In the genomic region with DNA sequence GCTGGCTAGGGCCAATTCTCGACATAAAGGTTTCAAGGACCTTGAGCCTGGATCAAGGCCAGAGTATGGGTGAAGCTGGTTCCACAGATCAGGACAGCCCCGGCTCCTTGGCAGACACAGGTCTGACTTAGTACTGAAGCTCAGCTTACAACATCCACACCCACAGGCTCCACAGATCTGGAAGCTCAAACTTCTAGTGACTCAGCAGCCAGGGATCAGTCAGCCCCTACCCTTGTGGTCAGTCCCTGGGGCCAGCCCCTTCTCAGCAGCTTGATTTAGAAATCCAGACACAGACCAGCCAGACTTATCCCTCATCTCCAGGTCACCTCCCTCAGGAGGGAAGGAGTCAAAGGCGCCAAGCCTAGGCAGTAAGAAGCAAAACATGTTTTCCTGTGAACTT, we compare ENCODE assay signal across 8 mouse cellular contexts. TPM values are rescaled to one million over a fixed set of nuclear protein-coding genes. Genes with fewer than 3 reads are reported as not detected.
DNase-seq lines count a peak whose midpoint lies in the region; ATAC-seq and TF ChIP-seq lines count a peak whose summit lies in the region.

No protein-coding gene starts in this region.

- H3K36me3 ChIP-seq in hindbrain, postnatal 0 days (ENCODE audit: insufficient read depth, low read length), result peaks cover 64% of the 10 kb centered on the region

- 54% methylated on average over 3 of the region's 3 CpGs for WGBS in hindbrain, postnatal 0 days

- H3K4me1 ChIP-seq in hindbrain, postnatal 0 days (ENCODE audit: insufficient read depth, low read length), result no peaks in the 10 kb centered on the region

- no peaks in the 10 kb centered on the region for H3K27me3 ChIP-seq in hindbrain, postnatal 0 days (ENCODE audit: insufficient read depth, low read length)

- no peak overlapping the region for H3K4me2 ChIP-seq in hindbrain, postnatal 0 days (ENCODE audit: low read depth, low read length)

- DNase-seq in ovary, adult 18-20 months (ENCODE audit: low spot score), result peak; percentile 84
- no peak for DNase-seq in ovary, postnatal 10 days (ENCODE audit: low spot score)
- DNase-seq in gastrocnemius, adult 18-20 months (ENCODE audit: low spot score), result peak; percentile 85
- peak; percentile 24 for DNase-seq in hindbrain, postnatal 0 days (ENCODE audit: low spot score)
- DNase-seq in testis, postnatal 14 days (ENCODE audit: low spot score), result peak; percentile 51
- DNase-seq in layer of hippocampus, adult 9-11 months, result no peak

- H3K4me3 ChIP-seq in hindbrain, postnatal 0 days (ENCODE audit: low read length), result no peak overlapping the region

- no peak for TF ChIP-seq CTCF in hindbrain, postnatal 0 days (IDR thresholded peaks at IDR 0.05; ENCODE audit: low read depth)

- no peaks in the 10 kb centered on the region for H3K9me3 ChIP-seq in hindbrain, postnatal 0 days (ENCODE audit: low read length)

- H3K27ac ChIP-seq in hindbrain, postnatal 0 days, result peak overlapping the region; percentile 43

- H3K9ac ChIP-seq in hindbrain, postnatal 0 days (replicated peaks; ENCODE audit: low read length), result no peak overlapping the region

- peak; percentile 44; the same call in 1 of the 2 replicates for ATAC-seq in hindbrain, postnatal 0 days
- no peak for ATAC-seq in megakaryocyte progenitor cell, adult 5-6 weeks (replicated peaks; ENCODE audit: poor library complexity)
- ATAC-seq in granulocyte monocyte progenitor cell, adult 5-6 weeks (replicated peaks; ENCODE audit: poor library complexity, severe bottlenecking), result no peak

RNA-seq across cellular contexts. Expression of gene Derl3, which starts 5.6 kb away (rescaled TPM):
- under 1 TPM in 1 of 2 experiments, not detected in 1; 0.38 TPM for total RNA-seq in gastrocnemius, adult 18-20 months (2021)
- 0.79 and 1.8 TPM in 2 replicates for total RNA-seq in hindbrain, postnatal 0 days (2014; rRNA removed)
- polyA plus RNA-seq in hindbrain, postnatal 0 days (2015; fragmentation: Nextera tagmentation; extraction: Ambion mirVana), result 0.63 and 0.74 TPM in 2 replicates
- 0.54 and 0.64 TPM in 2 replicates for total RNA-seq in megakaryocyte progenitor cell, adult 5-6 weeks (2015)
- 0.95 and 2.2 TPM in 2 replicates for total RNA-seq in megakaryocyte progenitor cell, adult 5-6 weeks (2017)
- 7.0 TPM in 1 of 2 replicates, not detected in the other for total RNA-seq in granulocyte monocyte progenitor cell, adult 5-6 weeks (2014; fragmentation: Nextera tagmentation)
- total RNA-seq in granulocyte monocyte progenitor cell, adult 5-6 weeks (2017), result 2.3 TPM in 1 of 2 replicates, not detected in the other

RNA-seq across cellular contexts. Expression of gene Smarcb1, which starts 22.6 kb away (rescaled TPM):
- 10 to 100 TPM; 14.2 to 16.6 TPM for total RNA-seq in gastrocnemius, adult 18-20 months (2021)
- 142 and 156 TPM in 2 replicates for total RNA-seq in hindbrain, postnatal 0 days (2014; rRNA removed)
- polyA plus RNA-seq in hindbrain, postnatal 0 days (2015; fragmentation: Nextera tagmentation; extraction: Ambion mirVana), result 197 and 199 TPM in 2 replicates
- 66.3 and 72.0 TPM in 2 replicates for total RNA-seq in megakaryocyte progenitor cell, adult 5-6 weeks (2015)
- total RNA-seq in megakaryocyte progenitor cell, adult 5-6 weeks (2017), result 77.3 and 86.5 TPM in 2 replicates
- total RNA-seq in granulocyte monocyte progenitor cell, adult 5-6 weeks (2014; fragmentation: Nextera tagmentation), result 80.0 and 102 TPM in 2 replicates
- 58.0 and 79.4 TPM in 2 replicates for total RNA-seq in granulocyte monocyte progenitor cell, adult 5-6 weeks (2017)

RNA-seq across cellular contexts. Expression of gene Chchd10, which starts 34.1 kb away (rescaled TPM):
- 1,000 to 10,000 TPM; 1,419 to 1,763 TPM for total RNA-seq in gastrocnemius, adult 18-20 months (2021)
- 327 and 332 TPM in 2 replicates for total RNA-seq in hindbrain, postnatal 0 days (2014; rRNA removed)
- polyA plus RNA-seq in hindbrain, postnatal 0 days (2015; fragmentation: Nextera tagmentation; extraction: Ambion mirVana), result 304 and 312 TPM in 2 replicates
- total RNA-seq in megakaryocyte progenitor cell, adult 5-6 weeks (2015), result 54.0 and 55.0 TPM in 2 replicates
- 33.1 and 34.4 TPM in 2 replicates for total RNA-seq in megakaryocyte progenitor cell, adult 5-6 weeks (2017)
- total RNA-seq in granulocyte monocyte progenitor cell, adult 5-6 weeks (2014; fragmentation: Nextera tagmentation), result 60.4 and 66.7 TPM in 2 replicates
- total RNA-seq in granulocyte monocyte progenitor cell, adult 5-6 weeks (2017), result 33.2 and 37.5 TPM in 2 replicates

RNA-seq across cellular contexts. Expression of gene Mmp11, which starts 37.5 kb away (rescaled TPM):
- 1 to 10 TPM; 1.8 to 2.6 TPM for total RNA-seq in gastrocnemius, adult 18-20 months (2021)
- 6.1 and 9.5 TPM in 2 replicates for total RNA-seq in hindbrain, postnatal 0 days (2014; rRNA removed)
- 7.8 and 8.3 TPM in 2 replicates for polyA plus RNA-seq in hindbrain, postnatal 0 days (2015; fragmentation: Nextera tagmentation; extraction: Ambion mirVana)
- 0.57 TPM in 1 of 2 replicates, not detected in the other for total RNA-seq in megakaryocyte progenitor cell, adult 5-6 weeks (2015)
- 10.1 TPM in 1 of 2 replicates, not detected in the other for total RNA-seq in megakaryocyte progenitor cell, adult 5-6 weeks (2017)
- 0.41 TPM in 1 of 2 replicates, not detected in the other for total RNA-seq in granulocyte monocyte progenitor cell, adult 5-6 weeks (2014; fragmentation: Nextera tagmentation)
- total RNA-seq in granulocyte monocyte progenitor cell, adult 5-6 weeks (2017), result not detected in 2 replicates

RNA-seq across cellular contexts. Expression of gene Mif, which starts 38.8 kb away (rescaled TPM):
- 100 to 1,000 TPM; 150 to 158 TPM for total RNA-seq in gastrocnemius, adult 18-20 months (2021)
- 1,072 and 1,222 TPM in 2 replicates for total RNA-seq in hindbrain, postnatal 0 days (2014; rRNA removed)
- 1,792 and 1,891 TPM in 2 replicates for polyA plus RNA-seq in hindbrain, postnatal 0 days (2015; fragmentation: Nextera tagmentation; extraction: Ambion mirVana)
- 477 and 576 TPM in 2 replicates for total RNA-seq in megakaryocyte progenitor cell, adult 5-6 weeks (2015)
- 746 and 790 TPM in 2 replicates for total RNA-seq in megakaryocyte progenitor cell, adult 5-6 weeks (2017)
- 657 and 889 TPM in 2 replicates for total RNA-seq in granulocyte monocyte progenitor cell, adult 5-6 weeks (2014; fragmentation: Nextera tagmentation)
- 712 and 870 TPM in 2 replicates for total RNA-seq in granulocyte monocyte progenitor cell, adult 5-6 weeks (2017)

Comparison
In these comparisons a context has a peak if more than half of its experiments do, and no peak if none do; other contexts are left out.
1. DNase-seq: peak in ovary, adult 18-20 months (single experiment), gastrocnemius, adult 18-20 months (single experiment), hindbrain, postnatal 0 days (single experiment) and testis, postnatal 14 days (single experiment); none in ovary, postnatal 10 days (single experiment) and layer of hippocampus, adult 9-11 months (single experiment).